Mouse (Mus musculus) adrenal gland, postnatal 25 days (tissue): ENCODE measurements at regions not wholly inside any gene's neighbourhood (a gene's known extent, or its start where the extent isn't known, plus 50 kb on each side); places are given as distances from the start of the nearest gene placed in this dataset.

Source experiments
- DNase-seq: peaks from one replicate; pipeline ENCODE4 v3.0.0; 2021; ENCODE audit warnings: mixed read lengths

DNA sequence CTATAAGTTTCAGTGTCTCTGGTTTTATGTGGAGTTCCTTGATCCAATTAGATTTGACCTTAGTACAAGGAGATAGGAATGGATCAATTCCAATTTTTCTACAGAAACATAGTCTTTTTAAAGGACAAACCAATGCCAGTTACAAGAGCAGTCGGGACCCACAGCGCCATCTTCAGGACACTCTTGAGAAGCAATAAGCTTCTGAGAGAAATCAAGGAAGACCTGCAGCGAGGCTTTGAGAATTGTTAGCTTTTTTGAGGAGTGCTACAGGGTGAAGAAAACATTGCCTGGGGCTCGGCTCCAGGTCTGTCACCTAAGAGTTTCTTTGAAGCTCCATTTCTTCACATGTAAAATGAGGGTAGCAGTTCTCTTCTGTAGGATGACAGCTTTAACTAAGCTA is 112.0 kb upstream of the Ppm1h start:
- no peak for DNase-seq

DNA sequence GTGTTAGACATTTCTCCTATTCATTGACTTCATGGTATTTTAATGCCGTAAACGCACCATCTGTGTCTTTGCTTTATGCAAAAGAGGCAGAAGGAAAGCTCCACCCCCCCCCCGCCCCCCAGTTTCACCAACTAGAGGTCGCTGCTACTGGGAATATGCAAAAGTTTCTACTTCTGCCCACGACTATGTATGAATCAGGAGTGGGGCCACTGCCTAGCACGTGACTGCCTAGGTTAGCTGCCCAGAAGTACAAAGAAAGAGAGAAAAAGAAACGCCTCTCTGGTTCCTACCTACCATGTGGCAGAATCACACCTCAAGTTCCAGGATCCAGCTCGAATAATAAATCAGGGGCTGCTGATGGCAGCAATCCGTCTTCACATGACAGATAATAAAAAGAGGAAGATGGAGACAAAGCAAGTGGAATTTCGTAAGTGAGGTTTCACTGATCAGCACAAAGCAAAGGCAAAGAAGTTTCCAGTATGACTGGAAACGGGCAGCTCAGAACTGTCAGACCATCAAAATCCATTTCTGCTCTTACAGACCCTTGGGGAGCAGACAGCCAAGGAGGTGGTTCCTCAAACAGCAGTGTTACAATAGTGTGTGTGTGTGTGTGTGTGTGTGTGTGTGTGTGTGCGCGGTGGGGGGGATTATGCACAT is 108.9 kb upstream of the Ppm1h start:
- no peak for DNase-seq

DNA sequence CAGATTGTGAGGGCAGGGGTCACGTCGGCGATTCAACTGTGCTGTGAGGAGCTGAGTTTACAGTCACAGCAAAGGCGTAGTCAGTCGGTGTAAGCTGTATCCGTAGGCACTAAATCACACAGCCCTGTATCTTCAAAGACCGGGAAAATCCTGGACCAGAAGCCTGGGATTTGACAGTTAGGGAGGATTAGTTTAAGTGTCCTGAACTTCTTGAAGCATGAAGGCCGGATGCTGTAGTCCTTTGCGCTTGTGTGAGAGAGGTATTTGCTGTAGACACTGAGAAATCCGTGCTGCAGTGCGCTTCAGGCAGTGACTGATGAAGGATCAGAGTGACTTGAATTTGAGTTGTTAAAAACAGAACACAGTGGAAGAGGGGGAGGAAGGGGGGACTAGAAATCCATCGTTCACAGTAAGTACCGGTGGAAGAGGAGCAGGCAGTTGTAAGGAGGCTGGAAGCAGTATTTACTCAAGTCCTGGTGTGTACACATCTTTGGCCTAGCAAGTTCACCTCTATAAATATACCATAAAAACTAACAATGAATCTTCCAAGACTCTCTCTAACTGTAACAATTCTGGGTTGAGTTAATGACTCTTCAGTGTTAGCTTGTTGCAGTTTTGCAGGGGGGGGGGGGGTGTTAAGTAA is 107.5 kb upstream of the Ppm1h start:
- no peak for DNase-seq

DNA sequence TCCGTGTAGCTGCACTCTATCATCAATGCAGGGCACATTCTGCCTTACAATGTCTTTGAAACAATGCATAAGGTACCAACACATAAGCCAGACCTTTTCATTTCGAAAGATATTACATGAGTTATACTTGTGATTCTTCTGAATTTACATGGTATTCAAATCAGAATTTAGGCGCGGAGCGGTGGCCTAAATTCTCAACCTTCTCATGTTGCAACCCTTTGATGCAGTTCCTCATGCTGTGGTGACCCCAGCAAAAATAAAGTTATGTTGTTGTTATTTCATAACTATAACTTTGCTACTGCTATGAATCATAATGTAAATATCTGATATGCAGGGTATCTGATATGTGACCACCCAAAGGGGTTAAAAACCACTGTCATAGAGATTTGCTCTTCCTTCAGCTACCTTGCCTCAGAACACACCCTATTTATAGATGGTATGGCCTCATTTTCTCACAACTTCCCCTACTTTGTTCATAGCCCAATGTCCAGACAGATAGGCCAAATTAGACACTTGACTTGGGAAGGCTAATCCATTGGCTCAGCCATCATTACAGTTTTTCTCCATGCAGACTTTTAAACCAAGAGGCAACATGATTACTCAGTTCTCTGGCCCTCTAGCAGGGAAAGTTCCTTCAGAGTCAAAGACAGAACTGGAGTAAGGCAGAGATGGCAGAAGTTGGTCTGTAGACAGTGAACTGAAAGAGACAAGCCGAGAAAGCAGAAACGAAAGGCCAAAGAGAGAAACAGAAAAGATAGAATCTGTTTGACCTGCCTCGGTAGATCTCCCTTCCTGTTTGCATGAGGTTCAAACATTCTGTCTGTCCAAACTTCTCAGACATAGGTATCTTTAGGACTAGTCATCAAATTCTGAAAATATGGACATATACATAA is 102.1 kb upstream of the Ppm1h start:
- DNase-seq: no peak

DNA sequence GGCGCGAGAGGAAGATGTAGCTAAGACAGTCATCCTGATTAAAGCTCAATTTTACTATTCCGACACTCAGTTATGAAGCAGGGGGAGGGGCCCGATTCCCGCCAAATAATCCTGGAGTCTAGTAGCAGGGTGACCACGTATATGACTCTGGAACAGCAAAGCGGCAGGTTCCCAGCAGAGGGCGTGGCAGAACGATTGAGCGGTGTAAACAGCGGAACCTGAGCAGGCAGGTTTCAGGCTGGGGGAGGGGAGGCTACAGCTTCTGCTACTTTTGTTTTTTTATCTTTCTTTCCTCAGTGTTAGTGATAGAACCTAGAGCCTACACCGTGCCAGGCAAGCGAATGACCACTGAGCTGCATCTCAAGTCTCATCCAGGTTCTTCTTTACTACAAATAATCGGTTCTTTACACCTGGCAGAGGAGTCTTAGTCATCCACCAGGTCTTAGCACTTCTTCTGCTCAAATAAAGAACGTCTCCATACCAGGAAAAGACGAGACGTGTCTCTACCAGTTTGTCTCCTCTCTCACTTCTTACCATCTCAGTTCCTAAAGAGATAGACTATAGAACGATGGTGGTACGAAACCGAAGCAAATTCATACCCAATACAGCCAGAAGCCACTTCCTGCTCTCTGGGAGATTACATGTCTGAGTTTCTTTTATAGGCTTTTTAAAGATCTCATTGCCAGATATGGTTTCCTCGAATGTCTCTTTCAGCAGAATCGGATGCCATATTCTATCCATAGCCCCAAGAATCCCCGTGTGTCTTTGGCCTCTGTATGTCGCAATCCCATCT is 100.2 kb upstream of the Ppm1h start:
- DNase-seq: no peak

DNA sequence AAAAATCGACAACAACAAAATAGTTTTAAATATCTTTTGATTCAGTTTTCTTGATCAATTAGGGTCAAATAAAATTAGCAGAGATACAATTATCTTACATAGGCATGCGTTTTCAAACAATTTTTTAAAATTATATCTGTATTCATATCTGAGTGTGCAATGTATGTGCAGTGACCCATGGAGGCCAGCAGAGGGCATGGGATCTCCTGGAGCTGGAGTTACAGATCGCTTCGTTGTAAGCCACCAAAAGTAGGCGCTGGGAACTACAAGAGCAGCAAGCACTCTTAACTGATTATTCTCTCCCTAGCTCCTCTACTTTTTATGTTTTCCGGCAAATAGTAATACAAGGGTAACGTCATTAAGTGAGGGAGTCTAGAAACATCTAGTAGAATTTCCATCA is 97.5 kb upstream of the Ppm1h start:
- no peak for DNase-seq

DNA sequence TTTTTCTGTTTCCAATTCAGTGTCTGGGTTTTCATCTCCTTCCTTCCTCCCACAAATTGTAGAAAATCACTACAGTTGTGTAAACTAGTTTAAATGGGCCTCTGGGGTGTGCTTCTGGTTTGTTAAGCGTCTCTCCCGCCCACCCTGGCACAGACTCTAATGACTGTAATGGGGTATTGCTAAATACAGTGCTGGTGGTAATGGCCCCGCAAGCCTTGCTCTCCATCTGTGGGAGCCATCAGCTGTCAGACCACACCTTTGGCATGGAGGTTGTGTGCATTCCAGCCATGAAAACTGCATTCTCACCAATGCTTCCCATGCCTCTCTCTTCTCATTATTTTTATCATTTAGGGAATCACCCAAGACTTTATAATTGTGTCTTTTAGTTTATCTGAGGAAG is 91.0 kb upstream of the Ppm1h start:
- no peak for DNase-seq

DNA sequence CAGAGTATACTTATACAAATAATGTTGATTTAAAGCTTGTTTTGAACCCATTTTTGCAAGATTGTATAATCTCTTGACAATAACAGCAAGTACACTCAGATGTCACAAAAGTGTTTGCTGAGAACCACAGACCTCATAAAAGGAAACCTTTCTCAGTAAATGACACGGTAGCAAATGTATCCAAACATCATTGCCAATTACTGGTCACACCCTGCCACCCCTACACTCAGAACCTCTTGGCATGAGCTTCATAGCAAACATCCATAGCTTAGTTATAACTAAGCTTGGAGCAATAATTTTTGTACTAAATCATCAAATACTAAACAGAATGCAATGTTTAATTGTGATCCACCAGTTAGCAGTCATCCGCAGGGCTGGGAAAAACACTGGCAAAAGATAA is 79.1 kb upstream of the Ppm1h start:
- DNase-seq: no peak

DNA sequence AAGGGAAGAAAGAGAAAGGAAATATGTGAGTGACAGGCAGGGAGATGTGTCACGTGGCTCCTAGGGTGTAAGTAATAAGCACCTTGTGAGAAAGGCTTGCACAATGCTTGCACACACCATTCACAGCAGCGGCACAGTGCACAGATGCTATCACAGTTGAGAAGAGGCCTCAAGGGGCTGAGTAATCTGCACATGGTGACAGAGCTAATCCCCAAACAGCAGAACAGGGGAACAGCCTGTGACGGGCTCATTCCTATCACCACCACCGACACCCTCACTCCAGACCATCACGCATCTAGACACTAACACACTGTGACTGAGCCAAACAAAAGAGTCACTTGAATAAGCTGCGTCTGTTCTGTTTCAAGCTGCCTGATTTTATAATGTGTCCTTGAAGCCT is 76.2 kb upstream of the Ppm1h start:
- no peak for DNase-seq

DNA sequence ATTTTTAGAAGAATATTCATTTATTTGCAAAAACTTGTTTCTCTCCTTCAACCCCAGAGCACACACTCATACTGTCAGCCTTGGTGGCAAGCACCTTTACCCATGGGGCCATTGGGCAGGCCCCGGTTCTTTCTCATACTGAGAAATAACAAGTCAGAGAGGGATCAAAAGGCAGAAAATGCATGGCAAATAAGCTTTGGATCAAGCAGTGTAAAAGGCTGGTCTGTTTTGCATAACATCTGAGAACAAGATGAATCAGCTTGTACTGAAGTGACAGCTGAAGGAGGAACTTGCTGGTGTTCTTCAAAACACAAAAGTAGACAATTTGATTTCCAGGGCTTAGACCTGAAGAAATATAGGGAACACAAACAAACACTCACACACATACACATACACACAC is 74.6 kb upstream of the Ppm1h start:
- DNase-seq: no peak

DNA sequence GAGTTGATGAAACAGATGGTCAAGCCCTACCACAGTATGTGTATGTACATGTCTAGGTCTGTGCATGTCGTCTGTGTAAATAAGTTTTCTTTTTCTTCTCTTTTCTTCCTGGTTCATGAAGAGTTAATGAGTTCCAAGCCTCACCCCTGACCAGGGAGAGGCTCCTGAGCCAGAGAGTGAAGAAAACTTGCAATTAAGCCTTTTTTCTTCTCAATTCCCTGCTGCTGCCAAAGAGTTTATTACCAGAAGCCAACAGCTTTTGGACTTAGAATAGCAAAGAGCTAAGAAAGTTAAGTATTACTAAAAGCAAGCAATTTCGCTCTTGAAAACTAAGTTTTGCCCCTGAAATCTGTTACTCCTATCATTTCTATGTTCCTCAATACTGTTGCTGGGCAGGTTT is 65.3 kb upstream of the Ppm1h start:
- no peak for DNase-seq

DNA sequence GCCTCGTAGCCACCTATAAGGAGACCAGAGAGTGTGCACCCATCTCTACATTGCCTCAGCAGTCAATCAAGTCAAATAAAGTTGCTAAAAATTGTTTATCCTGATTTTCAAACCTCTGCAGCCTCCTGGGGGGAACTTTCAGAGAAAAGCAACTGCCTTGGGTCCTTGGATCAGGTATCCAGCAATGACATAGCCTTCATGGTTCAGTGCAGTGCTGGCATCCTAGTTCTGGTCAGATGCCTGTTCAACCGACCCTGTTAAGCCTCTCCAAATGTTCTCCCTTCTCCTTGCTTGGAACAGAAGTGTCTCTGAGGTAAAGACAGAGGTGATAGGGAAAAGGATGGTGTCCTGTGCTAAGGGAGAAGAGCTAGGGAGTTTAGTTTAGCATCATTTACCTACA is 64.7 kb upstream of the Ppm1h start:
- DNase-seq: no peak

DNA sequence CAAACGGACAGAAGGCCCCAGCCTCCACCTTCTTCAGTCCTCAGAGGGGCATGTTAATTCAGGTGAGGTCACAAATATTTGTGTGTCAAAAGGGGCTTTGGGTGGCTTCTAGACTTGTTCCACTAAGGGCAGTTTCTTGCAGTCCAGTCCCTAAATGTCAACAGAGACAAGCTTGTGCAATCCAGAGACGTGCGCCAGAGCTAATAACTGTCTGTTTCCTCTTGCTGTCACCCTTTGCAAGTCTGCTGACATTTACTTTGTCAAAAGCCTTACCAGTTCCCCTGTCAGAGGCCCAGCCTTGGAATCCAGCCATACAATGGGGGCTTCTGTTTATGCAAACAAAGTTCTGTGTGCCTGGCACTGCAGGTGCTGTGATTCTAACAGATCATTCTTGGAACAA is 63.8 kb upstream of the Ppm1h start:
- no peak for DNase-seq

DNA sequence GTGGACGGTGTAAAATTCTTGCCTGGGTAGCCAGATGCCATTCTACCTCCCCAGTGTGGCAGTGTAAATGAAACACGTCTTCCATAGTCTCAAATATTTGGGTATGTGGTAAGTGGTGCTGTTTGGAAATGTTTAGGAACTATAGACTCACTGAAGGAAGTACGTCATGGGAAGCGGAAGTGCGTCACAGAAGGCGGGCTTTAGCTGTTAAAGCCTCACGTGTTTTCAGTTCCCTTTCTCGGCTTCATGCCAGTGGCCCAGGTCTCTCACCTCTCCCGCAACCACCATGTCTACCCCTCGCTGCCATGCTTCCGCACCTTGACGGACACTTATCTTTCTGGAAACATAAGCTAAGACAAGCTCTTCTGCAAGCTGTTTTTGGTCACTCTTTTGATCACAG is 62.9 kb upstream of the Ppm1h start:
- DNase-seq: no peak

DNA sequence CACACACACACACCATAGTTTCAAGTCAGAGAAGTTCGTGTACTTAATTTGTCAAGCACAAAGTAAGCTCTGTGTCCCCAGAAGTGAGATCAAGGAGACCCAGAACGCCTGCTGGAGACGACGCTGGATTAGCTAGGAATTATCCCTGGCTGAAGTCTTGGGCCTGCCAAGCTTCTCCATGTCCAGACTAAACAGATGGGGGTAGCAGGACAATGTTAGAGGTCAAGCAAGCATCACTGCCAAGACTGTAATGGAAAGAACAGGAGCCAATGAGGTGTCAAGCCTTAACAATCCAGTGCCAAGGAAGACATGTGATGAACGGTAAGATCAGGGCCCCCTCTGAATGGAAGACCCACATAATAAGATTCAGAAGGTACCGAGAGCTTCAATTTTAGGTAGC is 62.2 kb upstream of the Ppm1h start:
- DNase-seq: no peak

DNA sequence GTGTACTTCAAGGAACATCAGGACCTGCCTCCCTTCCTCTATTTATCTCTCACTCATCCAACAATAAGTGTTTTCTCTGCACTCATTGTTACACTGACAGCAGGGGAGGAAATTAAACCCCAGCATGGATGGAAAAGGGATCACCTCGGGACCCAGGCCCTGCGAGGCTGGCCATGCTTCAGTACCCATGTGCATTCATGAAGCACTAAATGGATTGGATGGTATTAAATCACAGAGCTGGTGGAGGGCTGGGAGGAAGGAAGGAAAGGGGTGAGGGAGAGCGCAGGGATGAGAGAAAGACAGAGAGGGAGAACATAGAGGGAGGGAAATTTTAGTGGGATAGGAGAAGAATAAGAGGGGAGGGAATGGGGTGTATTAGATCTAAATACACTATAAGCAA is 59.7 kb upstream of the Ppm1h start:
- no peak for DNase-seq

DNA sequence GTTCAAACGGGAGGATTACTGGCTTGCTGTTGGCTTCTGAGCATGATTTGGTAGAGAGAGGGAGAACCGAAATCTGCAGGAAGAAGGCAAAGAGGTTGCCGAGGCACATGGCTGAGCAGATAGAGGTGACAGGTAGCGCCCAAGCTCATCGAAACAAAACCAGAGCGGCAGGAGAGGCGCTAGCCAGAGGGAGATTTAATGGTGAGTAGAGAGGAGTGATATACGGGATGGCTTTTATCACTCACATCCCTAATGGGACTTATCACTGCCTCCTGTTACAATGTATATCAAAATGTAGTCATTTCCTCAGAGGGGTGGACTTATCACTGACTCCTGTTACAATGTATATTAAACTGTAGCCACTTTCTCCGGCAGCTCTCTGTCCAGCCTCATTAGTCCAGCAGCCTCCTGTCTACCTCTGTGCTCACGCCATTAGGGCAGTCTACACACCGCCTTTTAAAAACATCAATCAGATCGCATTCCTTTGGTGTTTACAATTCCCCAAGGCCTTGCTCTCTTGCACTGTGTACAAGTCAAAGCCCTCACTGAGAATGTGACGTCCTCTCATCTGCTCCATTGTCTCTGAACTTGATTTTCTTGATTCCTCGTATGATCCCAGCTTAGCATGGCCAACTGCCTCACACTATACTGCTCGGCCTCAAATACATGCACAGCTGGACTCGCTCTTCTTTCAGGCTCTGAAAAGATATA is 59.0 kb upstream of the Ppm1h start:
- DNase-seq: no peak
